Mouse (Mus musculus): ENCODE measurements at regions not wholly inside any gene's neighbourhood (a gene's known extent, or its start where the extent isn't known, plus 50 kb on each side); places are given as distances from the start of the nearest gene placed in this dataset.
"Not testable (repeated sequence)": the region's sequence is repeated elsewhere in the genome, so short reads cannot be mapped to it uniquely, and the experiment has no call there.

- no peak for DNase-seq
Observed at GRCm38 (mm10) chr7:116681268-116681667, 177.1 kb downstream of the Nucb2 start.

DNA sequence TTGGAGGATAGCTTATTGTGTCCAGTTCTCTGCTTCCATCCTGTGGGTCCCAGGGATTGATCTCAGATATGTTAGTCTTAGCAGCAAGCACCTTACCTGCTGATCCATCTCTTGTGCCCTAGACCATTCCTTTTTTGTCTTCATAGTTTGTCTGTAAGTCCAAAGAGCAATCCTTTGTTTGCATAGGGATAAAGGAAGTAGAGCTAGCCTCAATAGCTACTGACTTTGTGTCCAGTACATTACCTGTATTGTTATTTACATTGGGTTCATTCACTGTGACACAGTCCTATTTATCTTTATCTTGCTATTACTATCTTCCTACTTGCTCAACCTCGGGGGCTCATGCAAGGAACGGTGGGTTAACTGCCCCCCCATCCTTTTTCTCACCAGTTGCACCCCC lies 196.2 kb downstream of the Nucb2 start:
- DNase-seq: no peak

DNA sequence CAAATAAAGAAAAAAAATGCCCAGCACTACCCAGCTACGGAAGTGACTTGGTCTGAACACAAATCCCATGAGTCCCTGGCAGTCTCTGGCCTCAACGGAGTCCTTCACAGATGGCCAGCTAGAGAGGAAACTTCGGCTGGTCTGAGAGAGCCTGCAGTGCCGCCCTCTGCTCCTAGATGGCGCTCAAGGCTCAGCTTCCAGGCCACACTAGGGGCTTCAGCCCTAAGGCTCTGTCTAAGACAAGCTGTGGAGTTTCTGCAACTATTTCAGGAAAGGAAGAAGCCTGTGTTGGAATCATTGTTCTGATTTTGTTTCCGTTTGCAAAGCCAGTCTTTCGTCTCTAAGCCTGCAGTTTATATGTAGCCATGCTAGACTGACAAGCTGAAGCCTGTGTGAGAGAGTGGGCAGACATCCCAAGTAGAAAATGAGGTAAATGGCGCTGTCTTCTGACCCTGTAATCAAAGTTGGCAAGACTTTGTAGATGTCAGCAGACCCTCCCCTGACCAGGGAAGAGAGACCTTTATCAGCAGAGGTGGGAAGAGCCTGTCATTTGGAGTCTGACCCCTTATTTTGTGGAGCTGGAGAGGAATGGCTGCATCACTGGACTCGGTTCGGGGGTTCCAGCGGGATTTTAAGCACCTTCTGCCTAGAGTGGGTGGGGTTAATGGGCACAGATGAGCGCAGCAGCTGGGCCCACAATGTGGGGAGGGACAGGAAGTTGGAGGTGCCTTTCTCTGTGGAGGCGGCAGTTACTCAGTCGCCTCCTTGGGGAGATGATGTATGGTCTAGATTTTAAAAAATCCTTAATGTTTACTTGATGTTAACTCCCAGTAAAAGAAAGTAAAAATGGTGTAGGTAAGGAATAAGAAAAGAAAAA lies 197.5 kb downstream of the Nucb2 start:
- DNase-seq: peak; percentile 87

GRCm38 (mm10) chr7:116702596-116702995 lies 198.4 kb downstream of the Nucb2 start:
- DNase-seq: no peak

- DNase-seq: no peak
Observed at GRCm38 (mm10) chr7:116711541-116711940, 207.4 kb downstream of the Nucb2 start.

DNA sequence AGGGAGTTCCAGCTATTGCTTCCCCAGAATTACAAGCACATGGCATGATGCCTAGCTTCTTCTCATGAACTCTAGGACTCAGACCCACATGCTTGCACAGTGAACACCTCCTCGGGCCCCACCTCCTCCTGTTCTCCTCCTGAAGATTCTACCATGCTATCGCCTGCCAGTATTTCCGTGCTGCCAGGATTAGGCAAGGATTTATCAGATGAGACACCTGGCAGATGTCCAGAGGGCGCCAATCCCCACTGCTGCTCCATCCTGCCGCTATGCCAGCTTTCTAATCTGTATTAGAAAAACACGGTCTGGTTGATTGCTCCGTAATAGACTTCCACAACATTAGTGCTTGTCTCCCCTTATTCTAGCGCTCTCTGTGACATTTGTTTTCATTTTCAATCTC lies 209.0 kb downstream of the Nucb2 start:
- DNase-seq: no peak

- peak; percentile 56 for DNase-seq
Observed at GRCm38 (mm10) chr7:116715234-116716046, 211.3 kb downstream of the Nucb2 start.

DNA sequence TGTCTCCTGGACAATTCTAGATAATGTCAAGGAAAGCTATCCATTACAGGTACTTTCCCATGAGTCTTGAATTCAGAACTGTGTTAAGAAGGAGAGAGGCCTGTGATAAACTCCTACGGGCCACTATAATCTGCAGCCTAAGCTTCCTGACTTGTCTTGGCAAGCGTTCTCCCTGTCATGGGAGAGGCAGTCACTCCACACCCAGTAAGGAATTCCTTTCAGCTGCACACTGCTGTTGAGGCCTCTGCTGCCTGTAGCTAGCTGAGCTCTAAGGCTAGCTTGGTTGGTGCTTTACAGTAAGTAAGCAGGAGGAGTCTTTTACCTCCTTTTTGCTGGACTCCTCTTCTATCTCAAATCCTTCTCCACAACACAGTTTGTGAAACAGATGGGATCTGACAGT lies 224.2 kb downstream of the Nucb2 start:
- peak; percentile 5 for DNase-seq

GRCm38 (mm10) chr7:116729795-116730194 lies 225.6 kb downstream of the Nucb2 start:
- DNase-seq: no peak

DNA sequence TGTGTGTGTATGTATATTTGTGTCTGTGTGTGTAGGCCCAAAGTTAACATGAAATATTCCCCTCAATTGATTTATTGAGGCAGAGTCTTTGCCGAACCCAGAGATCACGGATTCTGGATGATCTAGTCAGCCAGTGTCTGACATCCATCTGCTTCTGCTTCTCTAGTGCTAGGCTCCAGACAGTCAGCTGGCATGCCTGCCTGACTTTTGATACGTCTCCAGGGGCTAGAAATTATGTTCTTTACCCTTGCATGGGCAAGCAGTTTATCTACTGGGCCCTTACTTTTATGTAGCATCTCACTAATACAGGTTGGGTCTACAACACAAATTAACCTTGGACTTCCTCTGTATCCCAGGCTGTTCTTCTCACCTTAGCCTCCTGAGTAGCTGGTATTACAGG lies 231.5 kb downstream of the Nucb2 start:
- no peak for DNase-seq

- no peak for DNase-seq
Observed at GRCm38 (mm10) chr7:116736333-116736732, 232.2 kb downstream of the Nucb2 start.

- DNase-seq: no peak
Observed at GRCm38 (mm10) chr7:116738009-116738408, 233.8 kb downstream of the Nucb2 start.

- DNase-seq: no peak
Observed at GRCm38 (mm10) chr7:116754556-116754955, 250.4 kb downstream of the Nucb2 start.

- not testable (repeated sequence) for DNase-seq
Observed at GRCm38 (mm10) chr7:116792181-116792580, 288.0 kb downstream of the Nucb2 start.

DNA sequence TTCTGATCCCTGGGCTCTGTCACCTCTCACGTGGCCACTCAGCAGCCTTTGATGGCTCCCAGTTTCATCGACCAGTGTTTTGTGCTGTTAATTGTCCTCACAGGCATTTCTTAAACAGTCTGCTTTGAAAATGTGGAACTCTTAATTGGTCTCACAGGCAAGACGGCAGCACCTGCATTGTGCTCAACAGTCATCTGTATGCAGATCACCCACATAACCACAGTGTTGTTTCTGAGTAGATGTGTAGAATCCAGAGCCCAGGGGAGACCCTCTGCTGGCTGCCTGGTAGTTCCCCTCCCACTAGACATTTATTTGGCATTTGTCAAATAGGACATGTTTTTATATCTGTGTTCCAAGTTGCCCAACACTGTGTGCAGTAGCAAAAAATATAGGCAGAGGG lies 304.3 kb downstream of the Nucb2 start:
- no peak for DNase-seq

DNA sequence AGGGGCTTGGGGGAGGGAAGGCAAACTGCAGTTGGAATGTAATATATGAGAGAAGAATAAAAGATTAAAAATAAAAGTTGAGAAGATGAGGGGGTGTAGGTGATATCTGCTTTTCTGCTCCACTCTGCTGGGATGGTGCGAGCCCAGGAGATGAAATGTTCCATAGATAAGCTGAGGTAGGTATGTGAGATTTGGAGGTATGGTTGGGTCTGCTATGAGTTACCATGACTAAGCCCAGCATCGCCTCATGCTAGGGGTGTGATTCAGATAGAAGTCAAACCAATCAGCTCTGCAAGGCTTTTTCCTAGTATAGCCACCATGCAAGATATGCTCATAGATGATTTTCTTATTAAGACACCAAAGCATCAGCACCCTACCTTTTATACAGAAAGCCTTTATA lies 312.3 kb downstream of the Nucb2 start:
- DNase-seq: no peak

GRCm38 (mm10) chr7:116817991-116818390 lies 313.8 kb downstream of the Nucb2 start:
- peak; percentile 21 for DNase-seq

GRCm38 (mm10) chr7:116820613-116821012 lies 316.4 kb downstream of the Nucb2 start:
- DNase-seq: no peak

- no peak for DNase-seq
Observed at GRCm38 (mm10) chr7:116842894-116843293, 338.7 kb downstream of the Nucb2 start.

GRCm38 (mm10) chr7:116847846-116848730 lies 343.9 kb downstream of the Nucb2 start:
- DNase-seq: no peak

DNA sequence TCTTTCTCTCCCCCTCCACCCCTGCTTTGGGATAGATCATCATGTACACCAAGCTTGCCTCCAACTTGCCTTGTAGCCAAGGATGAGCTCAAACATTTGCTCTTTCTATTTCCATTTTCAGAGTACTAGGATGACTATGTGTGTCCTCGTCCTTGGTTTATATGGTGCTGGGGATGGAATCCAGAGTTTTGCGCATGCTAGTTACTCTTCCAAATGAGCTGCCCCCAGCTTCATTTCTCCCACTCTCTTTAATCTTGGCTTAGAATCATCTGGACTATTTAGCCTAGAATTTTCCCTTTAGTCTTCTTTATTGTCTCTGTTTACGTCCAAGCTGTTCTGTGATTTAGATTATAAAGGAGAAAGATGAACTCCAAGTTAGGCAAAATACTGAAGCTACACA lies 349.2 kb downstream of the Nucb2 start:
- no peak for DNase-seq

DNA sequence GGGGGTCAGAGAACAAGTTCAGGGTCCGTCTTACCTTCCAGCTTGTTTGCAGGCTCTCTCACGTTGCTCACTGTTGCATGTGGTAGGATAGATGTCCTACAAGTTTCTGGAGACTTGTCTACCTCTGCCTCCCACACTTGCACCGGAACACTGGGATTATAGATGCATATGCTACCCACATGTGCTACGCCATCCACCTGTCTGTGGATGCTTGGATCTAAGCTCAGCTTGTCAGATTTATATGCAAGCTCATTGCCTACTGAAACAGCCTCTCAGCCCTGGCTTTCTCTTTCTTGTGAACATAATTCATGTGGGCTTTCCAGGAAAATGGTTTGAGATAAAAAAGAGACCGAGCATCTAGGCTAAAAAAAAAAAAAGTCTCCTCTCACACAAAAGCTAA lies 353.0 kb downstream of the Nucb2 start:
- no peak for DNase-seq

DNA sequence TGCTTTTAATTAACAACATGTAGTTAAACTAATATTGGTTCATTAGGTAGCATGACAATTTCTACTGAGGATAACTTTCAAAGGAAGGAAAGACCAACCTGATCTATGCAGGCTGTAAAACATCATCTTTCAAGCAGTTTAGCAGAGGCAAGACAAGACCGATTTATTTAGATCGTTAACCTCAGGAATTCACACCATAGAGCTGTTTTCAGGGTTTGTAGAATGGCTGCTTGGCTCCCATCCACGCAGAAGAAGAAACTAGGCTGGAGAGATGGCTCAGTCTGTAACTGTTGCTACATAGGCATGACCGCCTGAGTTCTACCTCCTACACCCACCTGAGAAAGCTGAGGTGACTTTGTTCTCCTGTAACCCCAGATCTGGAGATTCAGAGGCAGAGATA lies 353.6 kb downstream of the Nucb2 start:
- no peak for DNase-seq
